Mouse (Mus musculus) embryo, embryonic 11 days (tissue): ENCODE measurements around the gene Dnah6.
A peak's percentile ranks its signal among the peaks of the same experiment; 100 is the strongest.

Experiments used
- DNase-seq: peaks from one replicate; pipeline ENCODE4 v3.0.0-alpha.2; 2015

The Dnah6 gene

DNA sequence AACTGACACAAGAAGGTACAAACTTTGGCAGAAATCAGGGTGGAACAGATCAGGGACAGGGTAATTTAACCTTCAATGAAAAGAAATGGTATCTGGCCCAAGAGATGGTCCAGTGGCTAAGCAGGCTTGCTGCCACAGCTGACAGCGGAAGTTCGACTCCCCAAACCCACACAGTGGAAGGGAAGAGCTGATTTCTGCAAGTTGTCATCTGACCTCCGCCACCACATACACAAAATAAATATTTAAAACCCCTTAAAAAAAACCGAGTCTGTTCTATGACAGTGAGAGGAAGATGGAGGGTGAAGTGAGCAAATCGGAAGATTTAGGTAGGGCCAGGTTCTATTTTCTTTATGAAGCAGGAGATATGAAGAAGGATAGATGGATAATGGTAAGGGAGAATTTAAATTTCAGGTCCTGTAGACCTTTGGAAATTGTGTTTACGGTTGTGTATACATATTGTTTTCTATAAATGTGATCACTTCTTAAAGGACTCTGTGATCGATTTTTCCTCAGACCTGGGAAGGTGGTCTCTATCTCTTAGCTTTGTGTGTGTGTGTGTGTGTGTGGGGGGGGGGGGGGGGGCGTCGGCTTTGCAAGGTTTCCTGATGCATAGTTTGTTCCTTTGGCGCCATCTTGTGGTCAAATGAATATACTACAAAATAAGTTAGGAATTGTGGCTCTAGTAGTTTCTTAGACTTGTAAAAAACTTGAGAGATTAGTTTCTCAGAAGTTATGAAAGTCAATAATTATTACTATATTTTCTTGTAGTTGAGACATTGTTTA lies 6.1 kb upstream of the Dnah6 start:
- DNase-seq: peak; percentile 67

DNA sequence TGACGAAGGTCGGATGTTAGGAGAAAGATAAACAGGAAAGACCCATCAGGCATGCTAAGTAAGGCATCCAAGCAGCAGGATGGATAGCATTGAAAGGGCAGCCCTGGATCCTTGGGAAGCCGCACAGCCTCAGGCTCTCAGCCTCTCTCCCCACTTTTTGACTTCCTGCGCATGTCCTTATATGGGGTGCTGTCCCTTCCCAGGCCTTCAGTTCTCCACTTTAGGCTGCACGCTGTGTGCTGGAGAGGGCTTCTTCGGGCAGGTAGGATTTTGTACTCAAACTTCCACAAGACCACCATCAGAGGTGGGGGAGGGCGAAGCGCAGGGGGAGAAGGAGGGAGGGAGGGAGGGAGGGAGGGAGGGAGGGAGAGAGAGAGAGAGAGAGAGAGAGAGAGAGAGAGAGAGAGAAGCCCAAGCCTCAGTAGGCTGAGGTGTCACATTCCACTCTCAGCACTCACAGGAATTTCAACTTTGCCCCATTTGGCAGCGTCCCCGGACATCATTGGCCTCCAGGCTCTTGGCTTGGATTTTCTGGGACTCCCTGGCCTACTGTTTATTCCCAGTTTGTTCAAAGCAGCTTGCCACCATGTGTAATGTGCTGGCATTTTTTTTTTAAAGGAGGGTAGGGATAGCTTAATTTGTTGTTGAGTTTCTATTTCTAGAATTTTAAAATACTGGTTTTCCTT lies 1.5 kb upstream of the Dnah6 start:
- DNase-seq: peak; percentile 73

GRCm38 (mm10) chr6:73221958-73222735 lies 696 bp upstream of the Dnah6 start:
- DNase-seq: peak; percentile 16

DNA sequence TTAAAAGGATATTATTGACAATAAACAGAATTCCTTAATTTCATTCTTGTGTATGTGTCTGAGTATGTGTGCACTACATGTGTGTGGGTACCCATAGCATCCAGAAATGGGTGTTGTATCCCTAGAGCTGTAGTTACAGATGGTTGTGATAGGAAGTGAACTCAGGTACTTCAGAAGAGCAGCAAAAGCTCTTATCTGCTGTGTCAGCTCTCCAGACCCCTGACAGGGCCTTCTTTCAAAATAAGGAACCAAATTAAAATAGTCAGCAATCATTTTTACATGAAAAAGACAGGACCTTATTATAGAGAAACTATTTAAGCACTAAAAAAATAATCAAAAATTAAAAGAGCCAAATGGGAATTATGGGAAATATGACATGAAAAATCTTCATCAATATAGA lies 9.8 kb downstream of the Dnah6 start:
- DNase-seq: no peak

DNA sequence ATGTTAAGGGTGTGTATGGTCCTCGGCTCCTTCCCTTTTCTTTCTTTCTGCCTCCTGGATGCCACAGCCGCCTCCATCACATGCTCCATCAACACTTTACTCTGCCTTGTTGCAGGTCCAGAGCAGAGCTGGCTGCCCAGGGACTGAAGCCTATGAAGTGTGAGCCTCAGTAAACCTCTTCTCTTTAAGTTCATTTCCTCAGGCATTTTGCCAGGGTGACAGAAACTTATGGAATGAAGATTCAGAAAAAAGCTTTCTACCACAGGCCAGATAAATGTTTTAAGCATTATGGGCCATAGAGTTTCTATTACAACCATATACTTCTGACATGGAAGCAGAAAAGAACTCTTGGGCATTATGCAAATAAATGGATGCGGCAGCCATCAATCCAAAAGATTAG lies 10.4 kb downstream of the Dnah6 start:
- no peak for DNase-seq

GRCm38 (mm10) chr6:73210445-73210972 lies 10.9 kb downstream of the Dnah6 start:
- DNase-seq: no peak

GRCm38 (mm10) chr6:73209598-73209997 lies 11.9 kb downstream of the Dnah6 start:
- DNase-seq: no peak

- DNase-seq: no peak
Observed at GRCm38 (mm10) chr6:73204937-73205336, 16.5 kb downstream of the Dnah6 start.

- DNase-seq: no peak
Observed at GRCm38 (mm10) chr6:73203724-73204123, 17.7 kb downstream of the Dnah6 start.

GRCm38 (mm10) chr6:73195291-73195690 lies 26.2 kb downstream of the Dnah6 start:
- DNase-seq: no peak

- DNase-seq: no peak
Observed at GRCm38 (mm10) chr6:73190756-73191155, 30.7 kb downstream of the Dnah6 start.

DNA sequence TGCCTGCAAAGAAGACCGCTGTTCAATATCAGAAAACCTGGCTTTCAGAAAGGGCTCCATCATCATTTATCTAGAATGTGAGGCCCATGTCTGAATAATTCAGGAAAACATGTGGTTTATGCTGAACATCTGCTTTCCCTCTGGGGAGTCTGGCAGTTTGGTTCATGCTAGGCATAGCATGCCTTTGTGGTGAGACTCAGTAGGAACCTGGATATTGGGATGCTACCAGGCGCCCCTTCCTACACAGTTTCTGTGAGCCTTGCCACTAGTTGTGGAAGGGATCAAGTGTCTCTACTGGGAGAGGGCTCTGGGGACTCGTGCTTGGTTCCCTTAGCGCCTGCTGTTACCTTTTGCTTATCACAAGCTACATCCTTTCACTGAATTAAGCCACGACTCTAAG lies 37.2 kb downstream of the Dnah6 start:
- no peak for DNase-seq

DNA sequence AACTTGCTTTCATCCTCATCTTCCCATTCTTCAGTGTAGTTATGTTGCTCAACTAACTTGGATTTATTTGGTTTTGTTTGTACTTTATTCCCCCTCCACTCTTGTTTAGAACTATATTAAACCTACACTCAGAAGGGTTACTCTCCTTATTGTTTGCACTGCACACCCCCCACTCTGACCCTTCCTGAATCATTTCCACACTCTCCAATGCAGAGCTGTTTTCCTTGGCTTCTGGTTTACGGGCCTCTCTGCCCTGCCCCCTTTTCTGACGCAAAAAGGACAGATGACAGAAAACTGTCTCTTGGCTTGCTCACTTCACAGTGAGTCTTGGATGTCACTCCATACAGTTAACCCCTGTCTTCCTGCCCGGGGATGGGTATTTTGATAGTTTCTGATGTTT lies 38.5 kb downstream of the Dnah6 start:
- DNase-seq: no peak

DNA sequence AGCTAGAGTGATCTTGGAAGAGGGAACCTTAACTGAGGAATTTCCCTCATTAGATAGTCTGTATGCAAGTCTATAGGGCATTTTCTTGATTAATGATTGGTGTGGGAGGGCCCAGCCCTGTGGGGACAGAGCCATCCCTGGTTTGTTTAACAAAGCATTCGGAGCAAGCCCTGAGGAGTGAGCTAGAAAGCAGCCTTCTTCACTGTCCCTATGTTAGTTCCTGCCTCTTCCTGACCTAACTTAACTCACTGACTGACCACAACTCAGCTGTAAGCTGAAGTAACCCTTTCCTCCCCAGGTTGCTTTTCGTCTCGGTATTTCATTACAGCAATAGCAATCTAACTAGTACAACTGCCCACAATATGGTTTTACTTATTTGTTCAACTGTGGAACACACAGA lies 39.0 kb downstream of the Dnah6 start:
- no peak for DNase-seq

DNA sequence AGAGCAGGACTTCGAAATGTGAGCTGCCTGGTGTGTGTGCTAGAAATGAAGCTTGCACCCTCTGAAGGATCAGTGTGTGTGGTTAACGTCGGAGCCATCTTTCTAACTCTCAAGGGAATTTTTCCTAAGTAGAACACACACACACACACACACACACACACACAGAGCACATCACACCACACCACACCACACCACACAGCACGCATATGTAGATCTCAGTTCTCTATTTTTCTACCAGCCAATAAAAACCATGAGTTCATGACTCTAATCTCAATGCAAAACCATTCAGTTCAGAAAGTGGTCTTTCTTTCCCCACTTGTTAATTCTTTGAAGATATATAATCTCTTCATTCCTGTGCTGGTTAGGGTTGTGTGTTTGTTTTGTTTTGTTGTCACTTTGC lies 39.4 kb downstream of the Dnah6 start:
- no peak for DNase-seq

DNA sequence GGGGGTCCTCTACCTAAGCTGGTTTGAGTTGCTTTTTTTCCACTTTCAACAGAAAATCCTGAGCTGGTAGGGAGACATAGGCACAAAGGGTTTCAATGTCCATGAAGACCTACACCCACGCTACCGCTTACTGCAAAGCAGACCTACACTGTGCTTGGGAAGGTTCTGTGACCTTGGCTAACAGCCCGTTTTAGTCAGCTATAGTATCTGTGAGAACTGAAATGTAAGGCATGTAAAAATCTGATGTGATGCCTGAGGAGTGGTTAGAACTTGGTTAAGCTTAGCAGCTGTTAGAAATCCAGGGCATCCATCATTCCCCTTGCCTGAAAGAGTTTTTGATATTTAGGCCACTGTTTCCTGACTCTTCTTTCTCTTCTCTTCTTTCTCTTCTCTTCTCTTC lies 46.3 kb downstream of the Dnah6 start:
- DNase-seq: no peak

DNA sequence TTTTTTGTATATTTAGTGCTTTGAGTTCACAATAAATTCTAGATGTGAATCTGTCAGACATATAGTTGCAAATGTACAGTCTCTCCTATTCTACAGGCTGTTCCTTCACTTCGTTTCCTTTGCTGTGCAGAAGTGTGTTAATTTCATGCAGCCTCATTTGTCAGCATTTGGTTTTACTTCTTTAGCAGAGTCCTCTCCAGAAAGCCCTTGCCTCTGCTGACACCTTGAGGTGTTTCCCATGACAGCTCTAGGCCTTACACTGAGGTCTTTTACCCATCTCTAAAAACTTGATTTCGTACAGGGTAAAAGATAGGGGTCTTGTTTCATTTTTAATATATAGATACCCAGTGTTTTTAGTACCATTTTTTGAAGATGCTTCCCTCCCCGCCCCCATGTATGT lies 54.2 kb downstream of the Dnah6 start:
- DNase-seq: no peak

DNA sequence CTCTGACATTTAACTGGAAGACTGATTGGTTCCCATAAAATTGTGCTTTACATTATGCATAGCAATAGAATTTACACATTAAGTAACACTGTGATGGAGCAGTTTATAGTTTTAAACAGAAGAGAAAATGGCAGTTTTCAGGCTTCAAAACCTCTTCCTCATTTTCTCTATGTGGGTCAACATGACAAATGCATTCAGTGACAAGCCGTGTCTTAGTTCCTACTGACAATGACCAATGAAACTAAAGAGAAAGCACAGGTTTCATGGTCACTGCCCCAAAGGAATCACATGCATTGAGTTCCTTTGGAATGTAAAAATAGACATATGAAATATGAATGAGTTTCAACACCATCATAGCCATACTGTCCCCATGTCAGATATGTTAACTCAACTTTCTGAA lies 58.5 kb downstream of the Dnah6 start:
- no peak for DNase-seq

DNA sequence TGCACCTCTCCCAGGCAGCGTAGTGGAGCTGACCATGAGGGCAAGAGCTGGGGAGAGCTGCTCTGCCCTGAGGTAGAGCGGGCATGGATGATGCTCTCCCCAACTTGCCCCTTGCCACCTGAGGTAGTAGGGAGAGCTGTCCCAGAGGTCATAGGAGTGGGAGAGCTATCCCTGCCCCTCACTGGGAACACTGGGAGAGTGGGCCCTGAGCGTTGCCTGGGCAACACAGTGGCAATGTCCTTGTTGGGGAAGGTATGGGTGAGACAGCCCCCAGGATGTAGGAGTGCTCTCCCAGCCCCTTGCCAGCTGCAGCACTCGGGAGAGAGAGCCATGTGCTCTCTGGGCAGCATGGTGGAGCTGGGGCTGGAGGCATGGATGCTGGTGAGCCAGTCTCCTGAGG lies 60.1 kb downstream of the Dnah6 start:
- DNase-seq: no peak

GRCm38 (mm10) chr6:73155455-73155854 lies 66.0 kb downstream of the Dnah6 start:
- DNase-seq: no peak

DNA sequence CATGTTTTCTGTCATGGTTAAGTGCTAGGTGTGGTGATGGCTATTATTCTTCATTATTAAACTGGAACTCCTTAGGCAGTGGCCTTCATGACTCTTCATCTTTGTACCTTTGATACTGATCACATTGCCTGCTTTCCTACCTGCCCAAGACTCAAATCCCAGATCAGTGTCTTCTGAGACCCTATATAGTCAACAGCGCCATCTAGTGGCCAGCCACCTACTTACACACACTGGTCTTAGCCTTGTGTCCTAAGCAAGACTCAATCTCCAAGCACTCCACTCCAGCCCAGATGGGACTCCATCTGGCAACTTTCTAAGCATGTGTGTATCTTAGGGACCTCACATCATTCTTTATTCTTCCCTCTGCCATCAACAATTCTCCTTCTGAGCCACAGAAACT lies 67.8 kb downstream of the Dnah6 start:
- DNase-seq: peak; percentile 90

GRCm38 (mm10) chr6:73143403-73143802 lies 78.0 kb downstream of the Dnah6 start:
- no peak for DNase-seq

DNA sequence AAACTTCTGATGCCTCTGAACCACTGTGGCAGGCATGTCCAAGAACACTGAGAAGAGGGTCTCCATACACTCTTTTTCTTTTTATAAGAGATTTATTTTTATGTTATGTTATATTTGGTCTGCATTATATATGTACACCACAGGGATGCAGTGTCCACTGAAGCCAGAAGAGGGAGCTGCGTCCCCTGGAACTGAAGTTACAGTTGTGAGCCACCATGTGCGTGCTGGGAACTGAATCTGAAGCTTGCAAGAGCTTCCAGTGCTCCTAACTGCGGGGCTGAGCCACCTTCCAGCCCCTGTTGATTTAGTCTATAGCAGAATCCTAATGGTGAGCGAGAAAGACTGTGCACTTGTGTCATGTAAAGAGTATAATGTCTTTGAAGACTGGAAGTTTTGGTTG lies 78.7 kb downstream of the Dnah6 start:
- DNase-seq: no peak

DNA sequence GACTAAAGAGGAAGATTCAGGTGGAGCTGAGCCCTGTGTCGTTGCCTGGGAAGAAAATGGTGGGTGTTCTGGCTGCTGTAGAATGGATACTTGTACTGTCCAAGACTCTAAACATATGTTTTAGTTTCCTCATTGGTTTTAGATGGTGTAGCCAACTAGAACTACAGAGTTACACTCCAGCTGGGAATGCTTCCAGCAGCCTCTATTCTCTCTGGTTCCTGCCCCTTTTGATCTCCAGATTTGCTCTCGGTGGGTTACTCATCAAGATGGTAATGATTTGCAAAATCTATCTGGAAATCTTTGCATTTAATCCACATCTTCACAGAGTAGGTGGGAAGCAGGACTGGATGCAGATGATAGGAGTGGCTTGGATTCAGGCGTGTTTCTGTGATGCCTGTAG lies 80.6 kb downstream of the Dnah6 start:
- DNase-seq: no peak
